Mouse (Mus musculus): ENCODE measurements around the gene Dppa1.

DNA sequence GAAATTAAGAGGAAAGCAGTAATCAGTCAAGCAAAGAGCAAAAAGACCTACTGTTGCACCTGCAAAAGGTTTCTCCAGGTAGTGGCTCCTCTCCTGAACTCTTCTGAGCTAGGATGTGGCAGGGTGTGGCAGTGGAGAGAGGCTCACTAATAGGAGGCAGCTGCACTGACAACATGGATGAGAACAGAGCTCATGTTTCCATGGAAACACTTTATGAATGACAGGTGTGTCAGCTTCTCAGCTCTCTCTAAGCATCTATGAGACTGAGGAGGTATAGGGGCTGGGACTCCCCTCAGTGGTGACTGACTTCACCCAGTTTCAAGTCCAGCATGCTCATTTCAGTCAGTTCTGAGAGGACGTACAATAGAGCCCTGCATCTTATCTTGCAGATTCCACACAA is 15.8 kb upstream of the Dppa1 start:
- TF ChIP-seq POLR2A (IDR thresholded peaks at IDR 0.05; ENCODE audit: low read depth, low read length) (no peak), CTCF (IDR thresholded peaks at IDR 0.05; ENCODE audit: extremely low read depth, insufficient read length, insufficient replicate concordance, low read depth, low read length) (no peak)

Measured in small intestine, adult 2 months (tissue).